Mouse (Mus musculus): Measurements from ENCODE around the gene Cnpy1. TPM values are rescaled to one million over a fixed set of nuclear protein-coding genes. Genes with fewer than 3 reads are reported as not detected.
A peak's percentile ranks its signal among the peaks of the same experiment; 100 is the strongest.

The Cnpy1 gene
- 0.37 and 0.40 TPM in 2 replicates for polyA plus RNA-seq (2015; fragmentation: Nextera tagmentation; extraction: Ambion mirVana)

DNA sequence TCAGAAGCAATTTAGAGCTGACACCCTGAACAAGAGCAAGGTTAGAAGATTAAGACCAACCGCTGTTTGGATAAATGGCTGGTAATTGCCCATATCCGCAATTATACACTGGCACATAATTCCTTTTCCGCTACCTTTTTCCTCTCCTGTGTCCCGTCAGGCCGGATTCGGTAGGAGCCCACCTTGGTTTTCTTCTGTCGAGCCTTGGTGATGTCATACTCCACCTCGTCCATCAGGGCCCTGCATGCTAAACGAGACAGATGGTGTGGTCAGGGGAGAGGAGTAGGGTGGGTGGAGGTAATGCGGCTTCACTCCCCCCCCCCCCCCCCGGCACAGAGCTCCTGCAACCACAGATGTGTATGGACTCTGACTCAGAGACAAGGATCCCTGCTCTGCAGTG, at the start of gene Cnpy1:
TSS of gene Cnpy1 (minus strand) at position 233 of the 400 bp plus-strand sequence.
- H3K4me2 ChIP-seq (ENCODE audit: low read depth, low read length): no peak within 1 kb of the TSS
- no peak within 1 kb of the TSS for H3K9ac ChIP-seq (ENCODE audit: low read length)
- H3K36me3 ChIP-seq (ENCODE audit: control insufficient read depth, insufficient read depth, low read length): no peaks in the 10 kb centered on the region
- no peak within 1 kb of the TSS for H3K27ac ChIP-seq (ENCODE audit: low read length)
- 67% methylated on average over 11 of the region's 11 CpGs for WGBS
- no peak within 1 kb of the TSS for H3K4me3 ChIP-seq (replicated peaks; ENCODE audit: low read length)
- H3K27me3 ChIP-seq (ENCODE audit: control insufficient read depth, insufficient read depth, low read length): no peaks in the 10 kb centered on the region
- ATAC-seq (ENCODE audit: insufficient read depth, low FRiP score): no peak
- no peaks in the 10 kb centered on the region for H3K9me3 ChIP-seq (replicated peaks; ENCODE audit: control insufficient read depth, low read length)
- no peaks in the 10 kb centered on the region for H3K4me1 ChIP-seq (ENCODE audit: control insufficient read depth, insufficient read depth, low read length)

DNA sequence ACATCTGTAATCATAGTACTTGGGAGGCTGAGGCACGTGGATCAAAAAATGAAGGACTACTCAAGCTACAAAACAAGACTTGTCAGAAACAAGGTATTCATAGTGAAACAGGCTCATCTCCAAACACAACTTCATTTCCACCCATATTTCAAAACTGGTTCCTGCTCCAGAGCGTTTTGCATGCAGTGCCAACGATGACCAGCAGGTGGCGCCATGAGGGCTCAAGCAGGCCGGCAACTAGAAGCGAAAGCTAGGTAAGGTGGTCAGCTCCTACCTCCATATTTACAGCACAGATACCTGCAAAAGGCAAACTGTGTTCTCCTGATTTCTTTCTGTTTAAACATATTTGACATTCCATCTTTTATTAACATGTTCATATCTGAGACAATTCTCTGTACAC, 48.4 kb upstream of the Cnpy1 start:
- H3K36me3 ChIP-seq (ENCODE audit: control insufficient read depth, insufficient read depth, low read length): no peaks in the 10 kb centered on the region
- no peak overlapping the region for H3K27ac ChIP-seq (ENCODE audit: low read length)
- H3K27me3 ChIP-seq (ENCODE audit: control insufficient read depth, insufficient read depth, low read length): no peaks in the 10 kb centered on the region
- no peaks in the 10 kb centered on the region for H3K9me3 ChIP-seq (replicated peaks; ENCODE audit: control insufficient read depth, low read length)
- H3K4me3 ChIP-seq (replicated peaks; ENCODE audit: low read length): no peak overlapping the region
- no peaks in the 10 kb centered on the region for H3K4me1 ChIP-seq (ENCODE audit: control insufficient read depth, insufficient read depth, low read length)
- no peak overlapping the region for H3K9ac ChIP-seq (ENCODE audit: low read length)
- WGBS: 5% methylated on average over 6 of the region's 6 CpGs
- no peak for ATAC-seq (ENCODE audit: insufficient read depth, low FRiP score)
- H3K4me2 ChIP-seq (ENCODE audit: low read depth, low read length): no peak overlapping the region

DNA sequence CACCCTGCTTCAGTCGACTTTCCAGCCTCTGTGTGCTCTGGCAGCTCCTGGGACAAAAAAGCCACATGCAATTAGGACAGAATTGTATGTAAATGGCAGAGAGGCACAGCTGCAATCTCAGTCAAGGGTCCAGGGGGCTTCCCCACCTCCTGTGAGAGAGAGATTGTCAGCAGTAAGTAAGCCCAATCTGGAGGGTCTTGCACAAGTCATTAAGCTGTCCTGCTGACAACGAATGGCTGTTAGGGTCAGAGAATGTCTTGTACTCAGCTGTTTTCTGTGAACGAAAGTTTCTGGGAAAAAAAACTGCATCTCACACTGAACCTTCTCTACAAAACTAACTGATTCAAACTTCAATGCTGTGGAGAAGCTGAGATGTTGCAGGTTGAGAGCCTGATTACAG, 46.7 kb upstream of the Cnpy1 start:
- 32% methylated on average over 3 of the region's 3 CpGs for WGBS
- H3K36me3 ChIP-seq (ENCODE audit: control insufficient read depth, insufficient read depth, low read length): no peaks in the 10 kb centered on the region

DNA sequence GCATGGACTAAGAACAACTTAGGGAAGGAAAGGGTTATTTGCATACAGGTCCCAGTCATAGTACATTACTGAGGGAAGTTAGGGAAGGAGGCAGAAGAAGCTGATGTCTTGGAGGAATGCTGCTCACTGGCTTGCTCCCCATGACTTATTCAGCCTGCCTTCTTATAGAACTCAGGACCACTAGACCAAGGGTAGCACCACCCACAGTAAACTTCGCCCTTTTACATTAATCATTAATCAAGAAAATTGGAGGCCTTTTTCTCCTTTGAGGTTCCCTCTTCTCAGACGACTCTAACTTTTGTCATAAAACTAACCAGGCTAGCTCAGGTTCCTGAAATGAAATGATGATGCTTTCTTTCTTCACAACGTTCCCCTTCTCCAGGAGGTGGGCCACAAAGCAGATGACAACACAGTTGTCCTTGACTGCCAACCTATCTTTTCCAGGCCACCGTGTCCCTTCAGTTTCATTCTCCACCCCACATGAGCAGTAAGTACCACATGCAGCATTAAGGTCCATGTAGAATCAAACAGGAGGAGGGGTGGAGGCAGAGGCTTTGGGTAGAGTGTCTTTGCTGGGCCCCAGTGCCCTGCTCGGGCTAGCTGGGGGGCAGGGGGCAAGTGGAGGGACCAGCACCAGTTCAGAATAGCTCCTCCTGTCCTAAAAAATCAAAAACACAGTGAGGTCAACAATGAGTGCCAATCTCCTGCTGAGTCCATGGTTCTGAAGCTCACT, 45.7 kb upstream of the Cnpy1 start:
- no peaks in the 10 kb centered on the region for H3K27me3 ChIP-seq (ENCODE audit: control insufficient read depth, insufficient read depth, low read length)
- H3K4me3 ChIP-seq (replicated peaks; ENCODE audit: low read length): no peak overlapping the region
- H3K36me3 ChIP-seq (ENCODE audit: control insufficient read depth, insufficient read depth, low read length): no peaks in the 10 kb centered on the region
- WGBS: 68% methylated on average over 5 of the region's 5 CpGs
- H3K4me1 ChIP-seq (ENCODE audit: control insufficient read depth, insufficient read depth, low read length): no peaks in the 10 kb centered on the region
- no peak overlapping the region for H3K4me2 ChIP-seq (ENCODE audit: low read depth, low read length)
- H3K27ac ChIP-seq (ENCODE audit: low read length): peak overlapping the region; percentile 7; the same call in 1 of the 2 replicates
- no peak overlapping the region for H3K9ac ChIP-seq (ENCODE audit: low read length)
- ATAC-seq (ENCODE audit: insufficient read depth, low FRiP score): no peak
- no peaks in the 10 kb centered on the region for H3K9me3 ChIP-seq (replicated peaks; ENCODE audit: control insufficient read depth, low read length)

More for the DNA sequence above, 46.7 kb upstream of the Cnpy1 start:
- Histone ChIP-seq H3K27ac (ENCODE audit: low read length) (no peak overlapping the region), H3K27me3 (ENCODE audit: control insufficient read depth, insufficient read depth, low read length) (no peaks in the 10 kb centered on the region), H3K9me3 (replicated peaks; ENCODE audit: control insufficient read depth, low read length) (no peaks in the 10 kb centered on the region), H3K4me3 (replicated peaks; ENCODE audit: low read length) (no peak overlapping the region), H3K4me2 (ENCODE audit: low read depth, low read length) (no peak overlapping the region), H3K4me1 (ENCODE audit: control insufficient read depth, insufficient read depth, low read length) (no peaks in the 10 kb centered on the region), H3K9ac (ENCODE audit: low read length) (no peak overlapping the region)
- no peak for ATAC-seq (ENCODE audit: insufficient read depth, low FRiP score)

DNA sequence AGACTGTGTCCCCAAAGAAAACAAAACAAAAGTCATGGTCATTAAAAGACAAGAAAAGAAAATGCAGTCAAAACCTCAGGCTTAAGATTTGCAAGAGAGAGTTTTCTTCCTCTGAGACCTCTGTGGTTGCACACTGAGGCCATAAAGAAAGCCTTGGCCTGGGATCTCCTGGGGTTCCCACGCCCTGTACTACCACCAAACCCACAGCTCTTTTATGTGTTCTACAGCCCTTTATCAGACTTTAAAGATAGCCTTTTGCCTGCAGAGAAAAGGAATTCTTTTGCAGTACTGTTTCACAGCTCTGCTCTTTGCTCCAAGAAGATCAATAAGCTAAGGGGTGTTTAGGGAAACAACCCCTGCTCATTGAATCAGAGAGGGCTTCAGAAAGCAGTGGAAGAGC, 45.0 kb upstream of the Cnpy1 start:
- no peak overlapping the region for H3K4me2 ChIP-seq (ENCODE audit: low read depth, low read length)
- H3K27me3 ChIP-seq (ENCODE audit: control insufficient read depth, insufficient read depth, low read length): no peaks in the 10 kb centered on the region
- no peaks in the 10 kb centered on the region for H3K36me3 ChIP-seq (ENCODE audit: control insufficient read depth, insufficient read depth, low read length)
- 32% methylated on average over 1 of the region's 1 CpGs for WGBS
- H3K4me1 ChIP-seq (ENCODE audit: control insufficient read depth, insufficient read depth, low read length): no peaks in the 10 kb centered on the region
- no peak for ATAC-seq (ENCODE audit: insufficient read depth, low FRiP score)
- no peak overlapping the region for H3K9ac ChIP-seq (ENCODE audit: low read length)
- H3K9me3 ChIP-seq (replicated peaks; ENCODE audit: control insufficient read depth, low read length): no peaks in the 10 kb centered on the region
- H3K4me3 ChIP-seq (replicated peaks; ENCODE audit: low read length): no peak overlapping the region
- H3K27ac ChIP-seq (ENCODE audit: low read length): peak overlapping the region; percentile 7; the same call in 1 of the 2 replicates

- H3K4me1 ChIP-seq (ENCODE audit: control insufficient read depth, insufficient read depth, low read length): no peaks in the 10 kb centered on the region
- H3K9me3 ChIP-seq (replicated peaks; ENCODE audit: control insufficient read depth, low read length): no peaks in the 10 kb centered on the region
- no peaks in the 10 kb centered on the region for H3K36me3 ChIP-seq (ENCODE audit: control insufficient read depth, insufficient read depth, low read length)
- no peak overlapping the region for H3K4me3 ChIP-seq (replicated peaks; ENCODE audit: low read length)
- 59% methylated on average over 3 of the region's 3 CpGs for WGBS
- ATAC-seq (ENCODE audit: insufficient read depth, low FRiP score): no peak
- no peaks in the 10 kb centered on the region for H3K27me3 ChIP-seq (ENCODE audit: control insufficient read depth, insufficient read depth, low read length)
- H3K9ac ChIP-seq (ENCODE audit: low read length): no peak overlapping the region
- H3K4me2 ChIP-seq (ENCODE audit: low read depth, low read length): no peak overlapping the region
- H3K27ac ChIP-seq (ENCODE audit: low read length): no peak overlapping the region
Observed at GRCm38 (mm10) chr5:28289111-28289510, 43.5 kb upstream of the Cnpy1 start.

DNA sequence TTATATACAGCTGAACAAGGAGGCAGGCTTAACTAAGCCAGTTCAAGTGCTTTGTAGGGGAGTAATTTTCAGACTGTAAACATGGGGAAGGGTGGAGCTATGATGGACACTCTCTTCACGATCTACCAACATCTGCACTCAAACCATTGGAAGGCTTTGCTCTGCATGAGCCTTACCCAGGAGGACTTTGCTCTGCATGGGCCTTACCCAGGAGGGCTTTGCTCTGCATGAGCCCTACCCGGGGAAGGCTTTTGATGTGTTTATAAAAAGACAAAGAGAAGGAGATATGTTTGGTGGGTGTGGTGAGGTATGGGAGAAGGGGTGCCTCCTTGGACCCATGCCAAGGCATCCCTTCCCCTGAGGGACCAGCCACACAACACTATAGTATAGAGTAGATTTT, 31.7 kb upstream of the Cnpy1 start:
- WGBS: 35% methylated on average over 2 of the region's 2 CpGs

DNA sequence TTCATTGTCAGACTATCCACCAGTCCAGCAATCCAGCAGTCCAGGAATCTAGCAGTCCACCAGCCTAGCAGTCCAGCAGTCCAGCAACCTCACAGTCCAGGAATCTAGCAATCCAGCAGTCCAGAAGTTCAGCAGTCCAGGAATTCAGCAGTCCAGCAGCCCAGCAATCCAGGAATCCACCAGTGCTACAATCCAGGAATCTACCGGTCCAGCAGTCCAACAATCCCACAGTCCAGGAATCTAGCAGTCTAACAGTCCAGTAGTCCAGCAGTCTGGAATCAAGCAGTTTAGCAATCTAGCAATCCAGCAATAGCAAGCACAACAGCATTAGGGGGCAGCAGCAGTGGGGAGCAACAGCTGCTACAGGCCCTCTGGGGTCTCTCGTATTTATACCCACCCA, 27.2 kb upstream of the Cnpy1 start:
- H3K4me1 ChIP-seq (ENCODE audit: control insufficient read depth, insufficient read depth, low read length): no peaks in the 10 kb centered on the region
- H3K4me2 ChIP-seq (ENCODE audit: low read depth, low read length): no peak overlapping the region
- no peak overlapping the region for H3K9ac ChIP-seq (ENCODE audit: low read length)
- no peak overlapping the region for H3K27ac ChIP-seq (ENCODE audit: low read length)
- 63% methylated on average over 2 of the region's 2 CpGs for WGBS
- ATAC-seq (ENCODE audit: insufficient read depth, low FRiP score): no peak
- H3K4me3 ChIP-seq (replicated peaks; ENCODE audit: low read length): no peak overlapping the region
- no peaks in the 10 kb centered on the region for H3K9me3 ChIP-seq (replicated peaks; ENCODE audit: control insufficient read depth, low read length)
- no peaks in the 10 kb centered on the region for H3K27me3 ChIP-seq (ENCODE audit: control insufficient read depth, insufficient read depth, low read length)
- no peaks in the 10 kb centered on the region for H3K36me3 ChIP-seq (ENCODE audit: control insufficient read depth, insufficient read depth, low read length)

More for the DNA sequence above, 31.7 kb upstream of the Cnpy1 start:
- no peak overlapping the region for H3K4me3 ChIP-seq (replicated peaks; ENCODE audit: low read length)
- no peak overlapping the region for H3K4me2 ChIP-seq (ENCODE audit: low read depth, low read length)
- no peak for ATAC-seq (ENCODE audit: insufficient read depth, low FRiP score)
- no peak overlapping the region for H3K27ac ChIP-seq (ENCODE audit: low read length)
- H3K9ac ChIP-seq (ENCODE audit: low read length): no peak overlapping the region
- no peaks in the 10 kb centered on the region for H3K9me3 ChIP-seq (replicated peaks; ENCODE audit: control insufficient read depth, low read length)
- H3K27me3 ChIP-seq (ENCODE audit: control insufficient read depth, insufficient read depth, low read length): no peaks in the 10 kb centered on the region
- no peaks in the 10 kb centered on the region for H3K36me3 ChIP-seq (ENCODE audit: control insufficient read depth, insufficient read depth, low read length)
- no peaks in the 10 kb centered on the region for H3K4me1 ChIP-seq (ENCODE audit: control insufficient read depth, insufficient read depth, low read length)

DNA sequence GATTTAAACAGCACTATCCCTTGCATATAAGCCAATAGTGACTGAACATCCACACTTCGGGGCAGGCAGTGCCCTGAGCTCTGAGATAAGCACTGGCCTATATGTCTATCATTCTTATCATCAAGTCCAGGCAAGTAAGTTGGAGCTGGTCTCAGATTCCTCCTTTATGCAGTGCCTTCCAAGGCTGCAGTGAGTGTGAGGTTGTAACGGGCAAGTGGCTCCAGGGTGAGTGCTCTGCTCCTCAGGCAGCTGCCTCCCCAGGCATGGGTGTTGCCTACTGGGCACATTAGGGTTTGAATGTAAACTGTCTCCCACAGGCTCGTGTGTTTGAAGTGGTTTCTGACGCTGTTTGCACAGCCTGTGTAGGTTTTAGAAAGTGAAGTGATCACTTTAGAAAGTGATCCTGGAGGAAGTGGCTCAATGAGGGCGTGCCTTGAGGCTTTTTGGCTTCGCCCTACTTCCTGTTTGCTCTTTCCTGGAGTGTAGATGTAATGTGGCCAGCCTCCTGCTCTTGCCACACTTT, 23.9 kb upstream of the Cnpy1 start:
- peak; percentile 29; the same call in 1 of the 2 replicates for ATAC-seq (ENCODE audit: insufficient read depth, low FRiP score)
- no peak overlapping the region for H3K27ac ChIP-seq (ENCODE audit: low read length)

More for the DNA sequence above, 23.9 kb upstream of the Cnpy1 start:
- Histone ChIP-seq H3K4me3 (replicated peaks; ENCODE audit: low read length) (no peak overlapping the region), H3K36me3 (ENCODE audit: control insufficient read depth, insufficient read depth, low read length) (no peaks in the 10 kb centered on the region), H3K4me1 (ENCODE audit: control insufficient read depth, insufficient read depth, low read length) (no peaks in the 10 kb centered on the region), H3K27me3 (ENCODE audit: control insufficient read depth, insufficient read depth, low read length) (no peaks in the 10 kb centered on the region), H3K4me2 (ENCODE audit: low read depth, low read length) (no peak overlapping the region), H3K9me3 (replicated peaks; ENCODE audit: control insufficient read depth, low read length) (no peaks in the 10 kb centered on the region), H3K9ac (ENCODE audit: low read length) (no peak overlapping the region)
- WGBS: 26% methylated on average over 6 of the region's 6 CpGs
